Mouse (Mus musculus): Measurements from ENCODE around the gene Zbtb20. TPM values are rescaled to one million over a fixed set of nuclear protein-coding genes. Genes with fewer than 3 reads are reported as not detected.

Gene Zbtb20
- polyA plus RNA-seq, 1 experiment from 2014 or later: 5.2 TPM

- Histone ChIP-seq H3K79me2 (ENCODE audit: inconsistent target) (no peaks in the 10 kb centered on the region), H3K4me3 (ENCODE audit: inconsistent target) (no peak overlapping the region), H3K36me3 (ENCODE audit: inconsistent target) (no peaks in the 10 kb centered on the region), H3K27ac (no peak overlapping the region)
- WGBS (ENCODE audit: missing documents): 42% methylated on average over 4 of the region's 4 CpGs
These were observed 749.2 kb downstream of the Zbtb20 start for GRCm38 (mm10) chr16:43624876-43625275.

- 90% methylated on average over 2 of the region's 2 CpGs for WGBS (ENCODE audit: missing documents)
- Histone ChIP-seq H3K27ac (no peak overlapping the region), H3K36me3 (ENCODE audit: inconsistent target) (no peaks in the 10 kb centered on the region), H3K4me3 (ENCODE audit: inconsistent target) (no peak overlapping the region), H3K79me2 (ENCODE audit: inconsistent target) (no peaks in the 10 kb centered on the region)
These were observed 749.6 kb downstream of the Zbtb20 start for GRCm38 (mm10) chr16:43625289-43625688.

DNA sequence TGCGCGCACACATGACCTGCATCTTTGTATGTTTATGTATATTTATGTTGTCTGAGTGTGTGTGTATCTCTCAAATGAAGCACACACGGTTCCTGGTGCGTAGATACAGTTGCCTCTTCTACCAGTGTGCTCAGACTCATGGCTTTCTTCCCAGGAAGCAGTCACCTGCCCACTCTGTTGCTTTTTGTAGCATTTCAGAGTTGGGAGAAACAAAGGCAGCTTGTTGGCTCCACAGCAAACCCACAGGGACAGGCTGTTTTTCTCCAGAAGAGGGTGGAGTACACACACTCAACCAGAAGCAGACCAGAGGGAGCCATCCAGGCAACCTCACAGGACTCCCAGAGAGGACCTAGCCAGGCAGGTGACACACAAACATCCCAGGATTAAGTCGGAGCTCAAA is 750.3 kb downstream of the Zbtb20 start:
- H3K4me3 ChIP-seq (ENCODE audit: inconsistent target): no peak overlapping the region
- WGBS (ENCODE audit: missing documents): 96% methylated on average over 5 of the region's 5 CpGs
- H3K36me3 ChIP-seq (ENCODE audit: inconsistent target): no peaks in the 10 kb centered on the region
- no peak overlapping the region for H3K27ac ChIP-seq
- H3K79me2 ChIP-seq (ENCODE audit: inconsistent target): no peaks in the 10 kb centered on the region

DNA sequence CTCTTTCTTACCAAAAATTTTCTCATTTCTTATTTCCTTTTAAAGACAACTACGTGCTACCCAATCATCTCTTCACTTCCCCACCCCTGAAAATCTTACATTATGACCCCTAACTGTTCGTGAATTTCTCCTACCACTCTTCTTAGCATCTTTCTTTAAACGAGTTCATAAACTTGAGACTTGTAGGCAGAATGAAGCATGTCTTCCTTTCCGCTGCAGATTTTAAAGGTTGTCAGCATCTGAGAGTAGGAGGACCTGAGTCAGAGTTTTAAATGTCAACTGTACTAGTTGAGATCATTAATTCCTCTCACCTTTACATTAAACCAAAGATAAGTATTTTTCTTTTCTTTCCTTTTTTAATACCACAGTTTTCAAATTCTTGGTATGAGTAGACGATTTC is 753.0 kb downstream of the Zbtb20 start:
- 92% methylated on average over 5 of the region's 5 CpGs for WGBS (ENCODE audit: missing documents)
- Histone ChIP-seq H3K79me2 (ENCODE audit: inconsistent target) (no peaks in the 10 kb centered on the region), H3K27ac (no peak overlapping the region), H3K36me3 (ENCODE audit: inconsistent target) (no peaks in the 10 kb centered on the region), H3K4me3 (ENCODE audit: inconsistent target) (no peak overlapping the region)

DNA sequence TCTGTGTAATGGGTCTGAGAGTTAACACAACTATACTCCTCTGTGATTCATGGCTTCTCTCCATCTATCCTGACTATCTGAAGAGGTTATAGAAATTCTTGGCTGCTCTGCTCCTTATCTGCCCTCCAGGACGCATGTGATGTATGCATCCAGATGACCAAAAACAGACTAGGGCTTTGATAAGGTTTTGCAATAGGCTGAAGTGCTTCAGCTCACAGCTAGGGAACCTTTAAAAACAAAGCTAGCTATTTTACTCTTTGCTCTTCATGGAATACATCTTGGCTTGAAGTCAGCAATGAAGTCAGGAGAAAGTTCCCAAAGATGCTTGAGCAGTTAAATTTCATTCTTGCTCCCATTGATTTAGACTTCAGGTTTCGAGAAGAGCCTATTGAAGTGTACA is 756.1 kb downstream of the Zbtb20 start:
- Histone ChIP-seq H3K4me3 (ENCODE audit: inconsistent target) (no peak overlapping the region), H3K79me2 (ENCODE audit: inconsistent target) (no peaks in the 10 kb centered on the region), H3K27ac (no peak overlapping the region), H3K36me3 (ENCODE audit: inconsistent target) (no peaks in the 10 kb centered on the region)
- 85% methylated on average over 2 of the region's 2 CpGs for WGBS (ENCODE audit: missing documents)

DNA sequence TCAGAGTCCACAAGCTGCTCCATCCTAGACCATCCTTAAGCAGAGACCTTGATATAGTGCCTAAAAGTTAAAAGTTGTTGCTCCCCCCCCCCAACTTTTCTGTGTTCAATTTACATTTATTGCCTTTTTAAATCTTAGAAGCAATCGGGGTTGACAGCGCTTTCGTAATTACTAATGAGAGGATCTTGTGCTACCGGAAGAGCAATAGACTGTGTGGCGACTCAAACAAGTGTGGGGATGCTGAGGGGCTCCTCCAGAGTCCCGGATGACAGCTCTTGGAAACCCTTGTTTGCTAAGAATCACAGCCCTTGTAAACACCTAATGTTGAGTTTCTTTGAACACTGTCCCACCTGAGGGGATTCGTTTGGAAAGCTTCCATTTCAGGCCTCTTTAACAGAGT is 758.4 kb downstream of the Zbtb20 start:
- no peaks in the 10 kb centered on the region for H3K79me2 ChIP-seq (ENCODE audit: inconsistent target)
- H3K4me3 ChIP-seq (ENCODE audit: inconsistent target): no peak overlapping the region
- WGBS (ENCODE audit: missing documents): 92% methylated on average over 7 of the region's 7 CpGs
- no peak overlapping the region for H3K27ac ChIP-seq
- H3K36me3 ChIP-seq (ENCODE audit: inconsistent target): no peaks in the 10 kb centered on the region

GRCm38 (mm10) chr16:43637241-43637640 is 761.6 kb downstream of the Zbtb20 start:
- Histone ChIP-seq H3K79me2 (ENCODE audit: inconsistent target) (no peaks in the 10 kb centered on the region), H3K4me3 (ENCODE audit: inconsistent target) (no peak overlapping the region), H3K36me3 (ENCODE audit: inconsistent target) (no peaks in the 10 kb centered on the region), H3K27ac (no peak overlapping the region)
- 98% methylated on average over 8 of the region's 8 CpGs for WGBS (ENCODE audit: missing documents)

GRCm38 (mm10) chr16:43638406-43639049 is 762.8 kb downstream of the Zbtb20 start:
- no peak overlapping the region for H3K27ac ChIP-seq
- no peak overlapping the region for H3K4me3 ChIP-seq (ENCODE audit: inconsistent target)
- 95% methylated on average over 21 of the region's 21 CpGs for WGBS (ENCODE audit: missing documents)
- H3K36me3 ChIP-seq (ENCODE audit: inconsistent target): no peaks in the 10 kb centered on the region
- no peaks in the 10 kb centered on the region for H3K79me2 ChIP-seq (ENCODE audit: inconsistent target)

GRCm38 (mm10) chr16:43641230-43641629 is 765.5 kb downstream of the Zbtb20 start:
- H3K27ac ChIP-seq: no peak overlapping the region
- no peaks in the 10 kb centered on the region for H3K36me3 ChIP-seq (ENCODE audit: inconsistent target)
- H3K4me3 ChIP-seq (ENCODE audit: inconsistent target): no peak overlapping the region
- WGBS (ENCODE audit: missing documents): 97% methylated on average over 8 of the region's 8 CpGs
- no peaks in the 10 kb centered on the region for H3K79me2 ChIP-seq (ENCODE audit: inconsistent target)

DNA sequence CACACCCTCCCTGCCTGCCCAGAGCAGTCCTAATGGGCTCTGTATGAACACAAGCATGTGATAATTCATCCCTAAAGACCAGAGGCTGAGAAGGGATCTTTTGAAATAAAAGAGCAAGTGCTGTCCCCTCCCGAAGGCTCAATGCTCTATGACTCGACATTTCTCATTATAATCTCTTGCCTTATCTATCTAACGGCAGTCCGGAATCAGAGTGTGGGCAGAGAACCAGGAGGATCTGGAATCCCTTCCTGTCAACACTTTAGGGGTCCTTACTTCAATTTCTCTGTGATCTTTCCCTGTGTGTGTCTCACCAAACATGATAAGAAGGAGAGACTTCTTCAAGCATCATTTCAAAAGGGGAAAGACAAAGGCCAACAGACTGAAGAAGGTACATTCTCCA is 770.2 kb downstream of the Zbtb20 start:
- WGBS (ENCODE audit: missing documents): 90% methylated on average over 4 of the region's 4 CpGs
- Histone ChIP-seq H3K27ac (no peak overlapping the region), H3K4me3 (ENCODE audit: inconsistent target) (no peak overlapping the region), H3K36me3 (ENCODE audit: inconsistent target) (no peaks in the 10 kb centered on the region), H3K79me2 (ENCODE audit: inconsistent target) (no peaks in the 10 kb centered on the region)

- WGBS (ENCODE audit: missing documents): 57% methylated on average over 3 of the region's 3 CpGs
- no peaks in the 10 kb centered on the region for H3K79me2 ChIP-seq (ENCODE audit: inconsistent target)
- no peak overlapping the region for H3K4me3 ChIP-seq (ENCODE audit: inconsistent target)
- H3K36me3 ChIP-seq (ENCODE audit: inconsistent target): no peaks in the 10 kb centered on the region
- no peak overlapping the region for H3K27ac ChIP-seq
These were observed 771.3 kb downstream of the Zbtb20 start for GRCm38 (mm10) chr16:43646943-43647342.

DNA sequence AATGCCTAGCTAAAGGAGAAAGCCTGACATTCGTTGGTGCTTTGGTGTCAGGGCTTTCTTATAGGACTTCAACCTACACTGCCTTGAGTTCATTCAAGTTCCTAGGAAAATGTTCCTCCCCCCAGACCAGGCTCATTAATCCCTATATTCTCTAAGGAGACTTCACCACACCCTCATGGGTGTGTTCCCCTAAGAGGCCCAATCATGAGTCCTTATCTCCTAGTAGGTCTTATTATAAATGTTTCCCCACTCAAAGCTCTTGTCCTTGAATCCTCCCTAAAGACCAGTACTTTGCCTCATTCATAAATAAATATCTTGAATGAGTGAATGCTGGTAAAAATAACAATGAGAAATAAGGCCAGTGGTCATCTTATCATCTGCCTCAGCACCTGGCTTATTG is 772.0 kb downstream of the Zbtb20 start:
- 100% methylated on average over 1 of the region's 1 CpGs for WGBS (ENCODE audit: missing documents)
- no peaks in the 10 kb centered on the region for H3K36me3 ChIP-seq (ENCODE audit: inconsistent target)
- H3K79me2 ChIP-seq (ENCODE audit: inconsistent target): no peaks in the 10 kb centered on the region
- no peak overlapping the region for H3K27ac ChIP-seq
- H3K4me3 ChIP-seq (ENCODE audit: inconsistent target): no peak overlapping the region

GRCm38 (mm10) chr16:43650355-43651080 is 774.8 kb downstream of the Zbtb20 start:
- Histone ChIP-seq H3K79me2 (ENCODE audit: inconsistent target) (no peaks in the 10 kb centered on the region), H3K27ac (no peak overlapping the region), H3K4me3 (ENCODE audit: inconsistent target) (no peak overlapping the region), H3K36me3 (ENCODE audit: inconsistent target) (no peaks in the 10 kb centered on the region)
- WGBS (ENCODE audit: missing documents): 100% methylated on average over 2 of the region's 3 CpGs

DNA sequence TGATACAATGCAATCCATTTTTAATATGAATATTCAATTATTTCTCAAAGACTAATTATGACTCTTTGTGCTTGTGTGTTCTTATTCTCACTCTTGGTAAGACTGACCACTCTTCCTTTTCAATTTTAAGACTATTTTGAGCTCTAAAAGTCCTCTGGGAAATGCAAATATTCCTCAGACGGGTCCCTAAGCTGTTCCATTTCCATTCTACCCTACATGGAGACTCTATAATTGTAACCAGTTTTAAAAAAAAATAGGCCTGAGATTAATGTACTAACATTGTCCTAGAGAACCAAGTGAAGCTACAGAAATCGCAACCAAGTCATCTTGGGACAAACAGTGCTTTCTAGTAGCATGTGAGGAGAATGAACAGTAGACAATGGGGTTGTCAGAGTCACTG is 777.6 kb downstream of the Zbtb20 start:
- no peak overlapping the region for H3K4me3 ChIP-seq (ENCODE audit: inconsistent target)
- H3K79me2 ChIP-seq (ENCODE audit: inconsistent target): no peaks in the 10 kb centered on the region
- no peak overlapping the region for H3K27ac ChIP-seq
- WGBS (ENCODE audit: missing documents): 88% methylated on average over 2 of the region's 2 CpGs
- no peaks in the 10 kb centered on the region for H3K36me3 ChIP-seq (ENCODE audit: inconsistent target)

- H3K4me3 ChIP-seq (ENCODE audit: inconsistent target): no peak overlapping the region
- no peak overlapping the region for H3K27ac ChIP-seq
- 61% methylated on average over 3 of the region's 3 CpGs for WGBS (ENCODE audit: missing documents)
- no peaks in the 10 kb centered on the region for H3K36me3 ChIP-seq (ENCODE audit: inconsistent target)
- no peaks in the 10 kb centered on the region for H3K79me2 ChIP-seq (ENCODE audit: inconsistent target)
These were observed 778.6 kb downstream of the Zbtb20 start for GRCm38 (mm10) chr16:43654269-43654668.

Measured in macrophage (primary cell).